8 mouse cellular contexts compared by ENCODE assay signal in genomic region chr6:108783184-108783881, GRCm38 (mm10). TPM values are rescaled to one million over a fixed set of nuclear protein-coding genes. Genes with fewer than 3 reads are reported as not detected.
A peak's percentile ranks its signal among the peaks of the same experiment; 100 is the strongest.
DNase-seq lines count a peak whose midpoint lies in the region; ATAC-seq and TF ChIP-seq lines count a peak whose summit lies in the region.

No protein-coding gene starts in this region.

- peak overlapping the region; percentile 100 for H3K4me3 ChIP-seq in embryonic facial prominence, embryonic 13.5 days
- peak overlapping the region; percentile 87 to 100 for H3K4me3 ChIP-seq in heart, embryonic 14.5 days (ENCODE audit: control insufficient read depth in 1 of 2, insufficient read depth in 1 of 2, low read depth in 1 of 2, low read length in 2 of 2)
- H3K4me3 ChIP-seq in kidney, postnatal 0 days (replicated peaks; ENCODE audit: low read depth, low read length), result peak overlapping the region; percentile 87
- H3K4me3 ChIP-seq in liver, embryonic 15.5 days (replicated peaks), result peak overlapping the region; percentile 100
- H3K4me3 ChIP-seq in neural tube, embryonic 12.5 days, result peak overlapping the region; percentile 96

- ATAC-seq in embryonic facial prominence, embryonic 13.5 days (ENCODE audit: insufficient number of reproducible peaks, insufficient read depth, low FRiP score, low TSS enrichment, low read depth), result no peak; the same call in 1 of the 2 replicates
- ATAC-seq in heart, embryonic 14.5 days (ENCODE audit: insufficient number of reproducible peaks, insufficient read depth, low FRiP score, low read depth), result peak; percentile 64
- peak; percentile 58 for ATAC-seq in kidney, postnatal 0 days (replicated peaks; ENCODE audit: low FRiP score, low read depth)
- peak; percentile 40 for ATAC-seq in liver, embryonic 15.5 days (ENCODE audit: insufficient read depth)
- ATAC-seq in neural tube, embryonic 12.5 days (ENCODE audit: low FRiP score, low read depth), result peak; percentile 79
- no peak for ATAC-seq in monocyte, adult 5-6 weeks (replicated peaks; ENCODE audit: insufficient number of reproducible peaks, low FRiP score, low TSS enrichment, poor library complexity, severe bottlenecking)

- peaks cover 17% of the 10 kb centered on the region for H3K4me1 ChIP-seq in embryonic facial prominence, embryonic 13.5 days
- peaks cover 6 to 19% of the 10 kb centered on the region in 2 experiments for H3K4me1 ChIP-seq in heart, embryonic 14.5 days (ENCODE audit: control insufficient read depth in 2 of 2, insufficient read depth in 2 of 2, low read length in 2 of 2)
- peaks cover 14% of the 10 kb centered on the region for H3K4me1 ChIP-seq in kidney, postnatal 0 days (replicated peaks; ENCODE audit: insufficient read depth, low read length)
- peaks cover 34% of the 10 kb centered on the region for H3K4me1 ChIP-seq in liver, embryonic 15.5 days (replicated peaks)
- H3K4me1 ChIP-seq in neural tube, embryonic 12.5 days, result peaks cover 16% of the 10 kb centered on the region

- peak overlapping the region; percentile 80 for H3K27ac ChIP-seq in embryonic facial prominence, embryonic 13.5 days
- peak overlapping the region; percentile 68 to 88 for H3K27ac ChIP-seq in heart, embryonic 14.5 days (replicated peaks in 1 of 2; ENCODE audit: control insufficient read depth in 1 of 2, insufficient read depth in 1 of 2, low read depth in 2 of 2, low read length in 2 of 2)
- H3K27ac ChIP-seq in kidney, postnatal 0 days, result peak overlapping the region; percentile 92
- H3K27ac ChIP-seq in liver, embryonic 15.5 days (replicated peaks), result peak overlapping the region; percentile 82
- peak overlapping the region; percentile 72 for H3K27ac ChIP-seq in neural tube, embryonic 12.5 days

- peak overlapping the region; percentile 97 for H3K9ac ChIP-seq in embryonic facial prominence, embryonic 13.5 days
- H3K9ac ChIP-seq in heart, embryonic 14.5 days (ENCODE audit: low read length), result peak overlapping the region; percentile 98
- H3K9ac ChIP-seq in kidney, postnatal 0 days (ENCODE audit: low read depth, low read length), result peak overlapping the region; percentile 89
- H3K9ac ChIP-seq in liver, embryonic 15.5 days, result peak overlapping the region; percentile 96
- H3K9ac ChIP-seq in neural tube, embryonic 12.5 days, result peak overlapping the region; percentile 91

- H3K36me3 ChIP-seq in embryonic facial prominence, embryonic 13.5 days, result no peaks in the 10 kb centered on the region
- H3K36me3 ChIP-seq in heart, embryonic 14.5 days (ENCODE audit: control insufficient read depth, insufficient read depth, low read length), result no peaks in the 10 kb centered on the region
- no peaks in the 10 kb centered on the region for H3K36me3 ChIP-seq in kidney, postnatal 0 days (ENCODE audit: insufficient read depth, low read length)
- H3K36me3 ChIP-seq in liver, embryonic 15.5 days (replicated peaks), result no peaks in the 10 kb centered on the region
- no peaks in the 10 kb centered on the region for H3K36me3 ChIP-seq in neural tube, embryonic 12.5 days

- peak overlapping the region; percentile 85 for H3K4me2 ChIP-seq in embryonic facial prominence, embryonic 13.5 days
- H3K4me2 ChIP-seq in heart, embryonic 14.5 days (ENCODE audit: low read length), result peak overlapping the region; percentile 81
- peak overlapping the region; percentile 89 for H3K4me2 ChIP-seq in kidney, postnatal 0 days (ENCODE audit: low read length)
- peak overlapping the region; percentile 81 for H3K4me2 ChIP-seq in liver, embryonic 15.5 days
- H3K4me2 ChIP-seq in neural tube, embryonic 12.5 days (replicated peaks), result peak overlapping the region; percentile 78

- no peaks in the 10 kb centered on the region for H3K9me3 ChIP-seq in embryonic facial prominence, embryonic 13.5 days
- no peaks in the 10 kb centered on the region for H3K9me3 ChIP-seq in heart, embryonic 14.5 days (ENCODE audit: control insufficient read depth, low read length)
- no peaks in the 10 kb centered on the region for H3K9me3 ChIP-seq in kidney, postnatal 0 days (replicated peaks; ENCODE audit: low read length)
- no peaks in the 10 kb centered on the region for H3K9me3 ChIP-seq in liver, embryonic 15.5 days (replicated peaks)
- H3K9me3 ChIP-seq in neural tube, embryonic 12.5 days, result no peaks in the 10 kb centered on the region

- WGBS in embryonic facial prominence, embryonic 13.5 days, result under 1% methylated on average over 57 of the region's 57 CpGs
- under 1% methylated on average over 57 of the region's 57 CpGs for WGBS in heart, embryonic 14.5 days
- WGBS in kidney, postnatal 0 days, result 0% methylated on average over 57 of the region's 57 CpGs
- under 1% methylated on average over 57 of the region's 57 CpGs for WGBS in liver, embryonic 15.5 days (ENCODE audit: insufficient replicate concordance)
- WGBS in neural tube, embryonic 12.5 days, result under 1% methylated on average over 57 of the region's 57 CpGs

- no peak for TF ChIP-seq CTCF in kidney, postnatal 0 days (IDR thresholded peaks at IDR 0.05; ENCODE audit: low read depth)

- peak; percentile 52 for DNase-seq in CD4-positive, CD25-positive, alpha-beta regulatory T cell, adult 2 months (ENCODE audit: low read depth, low spot score)
- DNase-seq in NIH3T3 (ENCODE audit: low read depth), result peak; percentile 52
- peak; percentile 58 for DNase-seq in kidney, postnatal 0 days (ENCODE audit: low spot score)

- H3K27me3 ChIP-seq in embryonic facial prominence, embryonic 13.5 days, result no peaks in the 10 kb centered on the region
- no peaks in the 10 kb centered on the region for H3K27me3 ChIP-seq in heart, embryonic 14.5 days (ENCODE audit: control insufficient read depth, insufficient read depth, low read length)
- H3K27me3 ChIP-seq in kidney, postnatal 0 days (ENCODE audit: insufficient read depth, low read length), result no peaks in the 10 kb centered on the region
- H3K27me3 ChIP-seq in liver, embryonic 15.5 days, result no peaks in the 10 kb centered on the region
- no peaks in the 10 kb centered on the region for H3K27me3 ChIP-seq in neural tube, embryonic 12.5 days (replicated peaks)

RNA-seq across cellular contexts. Expression of gene Arl8b, which starts 0.4 kb away (rescaled TPM):
- 63.3 and 70.2 TPM in 2 replicates for polyA plus RNA-seq in embryonic facial prominence, embryonic 13.5 days (2015; fragmentation: Nextera tagmentation; extraction: Ambion mirVana)
- polyA plus RNA-seq in heart, embryonic 14.5 days (2014; fragmentation: Nextera tagmentation; extraction: Ambion mirVana), result 71.5 and 72.0 TPM in 2 replicates
- 64.5 and 64.7 TPM in 2 replicates for polyA plus RNA-seq in kidney, postnatal 0 days (2015; fragmentation: Nextera tagmentation; extraction: Ambion mirVana)
- 31.0 and 32.7 TPM in 2 replicates for polyA plus RNA-seq in liver, embryonic 15.5 days (2015; fragmentation: Nextera tagmentation; extraction: Ambion mirVana)
- 82.8 and 87.8 TPM in 2 replicates for polyA plus RNA-seq in neural tube, embryonic 12.5 days (2016; fragmentation: Nextera tagmentation; extraction: Ambion mirVana)
- total RNA-seq in monocyte, adult 5-6 weeks (2017), result 37.0 to 88.3 TPM (median 55.0 TPM) in 3 replicates

RNA-seq across cellular contexts. Expression of gene Edem1, which starts 45.1 kb away (rescaled TPM):
- polyA plus RNA-seq in embryonic facial prominence, embryonic 13.5 days (2015; fragmentation: Nextera tagmentation; extraction: Ambion mirVana), result 19.5 and 22.0 TPM in 2 replicates
- 15.9 and 17.6 TPM in 2 replicates for polyA plus RNA-seq in heart, embryonic 14.5 days (2014; fragmentation: Nextera tagmentation; extraction: Ambion mirVana)
- polyA plus RNA-seq in kidney, postnatal 0 days (2015; fragmentation: Nextera tagmentation; extraction: Ambion mirVana), result 18.5 and 23.9 TPM in 2 replicates
- polyA plus RNA-seq in liver, embryonic 15.5 days (2015; fragmentation: Nextera tagmentation; extraction: Ambion mirVana), result 18.5 and 18.9 TPM in 2 replicates
- polyA plus RNA-seq in neural tube, embryonic 12.5 days (2016; fragmentation: Nextera tagmentation; extraction: Ambion mirVana), result 14.1 and 17.8 TPM in 2 replicates
- total RNA-seq in monocyte, adult 5-6 weeks (2017), result 80.8 to 102 TPM (median 99.0 TPM) in 3 replicates

Comparison
In these comparisons a context has a peak if more than half of its experiments do, and no peak if none do; other contexts are left out.
1. ATAC-seq: peak in heart, embryonic 14.5 days (single experiment), kidney, postnatal 0 days (single experiment), liver, embryonic 15.5 days (single experiment) and neural tube, embryonic 12.5 days (single experiment); none in embryonic facial prominence, embryonic 13.5 days (single experiment) and monocyte, adult 5-6 weeks (single experiment).
2. Peak in every context shown above with its lines, with median percentiles within 50 percentile points of each other: DNase-seq, H3K27ac ChIP-seq, H3K4me2 ChIP-seq, H3K4me3 ChIP-seq and H3K9ac ChIP-seq.